Mouse (Mus musculus): ENCODE measurements around the gene Cers2.
"Not testable (repeated sequence)": the region's sequence is repeated elsewhere in the genome, so short reads cannot be mapped to it uniquely, and the experiment has no call there.

Gene Cers2

DNA sequence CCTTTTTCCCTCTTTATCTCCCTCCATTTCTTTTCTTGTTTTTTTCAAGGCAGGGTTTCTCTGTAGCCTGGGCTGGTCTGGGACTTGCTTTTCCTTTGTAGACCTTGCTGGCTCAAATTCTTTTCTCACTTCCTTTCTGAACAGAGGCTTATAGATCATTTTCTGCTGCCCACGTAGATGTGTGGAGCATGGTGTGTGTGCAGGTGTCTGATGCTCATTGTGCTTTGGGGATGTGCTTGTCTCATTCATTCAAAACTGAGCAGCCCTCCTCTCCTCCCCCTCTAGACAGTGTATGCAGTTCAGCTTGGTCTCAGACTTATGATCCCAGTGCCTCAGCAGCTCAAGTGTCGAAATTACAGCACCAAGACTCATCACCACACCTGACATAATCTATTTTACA is 4.5 kb downstream of the Cers2 start:
- Histone ChIP-seq H3K36me3 (ENCODE audit: control insufficient read depth, insufficient read depth, low read length, poor library complexity, severe bottlenecking) (peaks cover 22% of the 10 kb centered on the region), H3K27me3 (ENCODE audit: control insufficient read depth, insufficient read depth, low read length, poor library complexity, severe bottlenecking) (no peaks in the 10 kb centered on the region)
- no peak for DNase-seq (ENCODE audit: low read depth, low spot score)

- no peak for DNase-seq (ENCODE audit: low read depth, low spot score)
- H3K36me3 ChIP-seq (ENCODE audit: control insufficient read depth, insufficient read depth, low read length, poor library complexity, severe bottlenecking) = peaks cover 22% of the 10 kb centered on the region
- no peaks in the 10 kb centered on the region for H3K27me3 ChIP-seq (ENCODE audit: control insufficient read depth, insufficient read depth, low read length, poor library complexity, severe bottlenecking)
Observed at GRCm38 (mm10) chr3:95319701-95320625, 5.4 kb downstream of the Cers2 start.

DNA sequence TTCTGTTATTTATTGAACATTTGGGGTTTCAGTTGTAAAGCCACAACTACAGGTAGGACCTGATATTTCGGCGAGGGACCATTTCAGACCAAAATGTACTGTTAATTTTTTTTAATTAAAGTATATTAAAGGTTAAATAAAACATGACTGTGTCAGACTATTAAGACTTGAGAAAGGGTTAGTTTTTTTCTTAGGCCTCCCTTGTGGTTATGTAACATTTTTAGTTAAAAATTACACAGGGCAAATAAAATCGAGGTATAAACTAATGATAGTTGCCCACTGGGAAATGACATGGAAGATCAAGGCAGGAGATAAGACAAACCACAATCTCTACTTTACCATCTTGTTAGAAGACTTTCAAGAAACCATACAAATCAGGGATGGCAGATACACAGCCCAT is 8.8 kb downstream of the Cers2 start:
- no peaks in the 10 kb centered on the region for H3K27me3 ChIP-seq (ENCODE audit: control insufficient read depth, insufficient read depth, low read length, poor library complexity, severe bottlenecking)
- peaks cover 30% of the 10 kb centered on the region for H3K36me3 ChIP-seq (ENCODE audit: control insufficient read depth, insufficient read depth, low read length, poor library complexity, severe bottlenecking)
- DNase-seq (ENCODE audit: low read depth, low spot score) = no peak

- DNase-seq (ENCODE audit: low read depth, low spot score) = no peak
- H3K27me3 ChIP-seq (ENCODE audit: control insufficient read depth, insufficient read depth, low read length, poor library complexity, severe bottlenecking) = no peaks in the 10 kb centered on the region
- peaks cover 30% of the 10 kb centered on the region for H3K36me3 ChIP-seq (ENCODE audit: control insufficient read depth, insufficient read depth, low read length, poor library complexity, severe bottlenecking)
Observed at GRCm38 (mm10) chr3:95324454-95325144, 10.0 kb downstream of the Cers2 start.

GRCm38 (mm10) chr3:95328803-95329404 is 14.3 kb downstream of the Cers2 start:
- Histone ChIP-seq H3K36me3 (ENCODE audit: control insufficient read depth, insufficient read depth, low read length, poor library complexity, severe bottlenecking) (peaks cover 8% of the 10 kb centered on the region), H3K27me3 (ENCODE audit: control insufficient read depth, insufficient read depth, low read length, poor library complexity, severe bottlenecking) (no peaks in the 10 kb centered on the region)
- no peak for DNase-seq (ENCODE audit: low read depth, low spot score)

DNA sequence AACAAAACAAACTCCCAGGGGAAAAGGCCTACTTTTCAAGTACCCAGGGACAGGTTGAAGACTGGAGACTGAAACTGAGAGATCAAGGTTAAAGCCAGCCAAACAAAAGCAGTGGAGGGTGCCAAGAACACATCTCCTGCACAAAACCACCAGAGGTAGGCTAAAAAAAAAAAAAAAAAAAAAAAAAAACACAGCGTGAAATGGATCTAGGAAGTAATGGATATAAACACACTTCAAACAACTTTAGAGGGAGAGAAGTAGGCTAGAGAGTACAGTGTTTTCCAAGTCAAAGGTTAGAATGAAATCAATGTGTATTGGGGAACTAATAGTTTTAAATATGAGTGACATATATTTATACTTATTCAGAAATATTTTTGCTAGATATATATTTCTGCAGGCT is 16.9 kb downstream of the Cers2 start:
- DNase-seq (ENCODE audit: low read depth, low spot score) = no peak
- Histone ChIP-seq H3K36me3 (ENCODE audit: control insufficient read depth, insufficient read depth, low read length, poor library complexity, severe bottlenecking) (peaks cover 6% of the 10 kb centered on the region), H3K27me3 (ENCODE audit: control insufficient read depth, insufficient read depth, low read length, poor library complexity, severe bottlenecking) (no peaks in the 10 kb centered on the region)

DNA sequence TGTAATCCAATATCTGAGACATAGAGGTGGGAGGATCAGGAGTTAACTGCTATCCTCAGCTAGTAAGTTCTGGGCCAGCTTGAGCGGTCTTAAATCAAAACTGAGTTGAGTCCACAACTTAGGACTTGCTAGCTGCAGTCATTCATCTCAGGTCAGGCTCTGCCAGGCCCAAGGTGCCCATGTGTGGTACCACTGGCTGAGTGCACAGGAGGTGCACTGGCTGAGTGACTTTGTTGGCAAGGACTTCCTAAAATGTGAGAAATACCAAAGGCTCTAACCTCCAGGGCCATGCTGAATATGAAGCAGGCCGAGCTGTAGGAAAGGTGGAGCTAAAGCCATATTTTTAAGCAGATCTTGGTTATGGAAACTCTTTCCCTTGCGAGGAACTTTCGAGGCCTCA is 22.8 kb downstream of the Cers2 start:
- H3K36me3 ChIP-seq (ENCODE audit: control insufficient read depth, insufficient read depth, low read length, poor library complexity, severe bottlenecking) = peaks cover 20% of the 10 kb centered on the region
- DNase-seq (ENCODE audit: low read depth, low spot score) = no peak
- no peaks in the 10 kb centered on the region for H3K27me3 ChIP-seq (ENCODE audit: control insufficient read depth, insufficient read depth, low read length, poor library complexity, severe bottlenecking)

- H3K27me3 ChIP-seq (ENCODE audit: control insufficient read depth, insufficient read depth, low read length, poor library complexity, severe bottlenecking) = no peaks in the 10 kb centered on the region
- no peak for DNase-seq (ENCODE audit: low read depth, low spot score)
- peaks cover 20% of the 10 kb centered on the region for H3K36me3 ChIP-seq (ENCODE audit: control insufficient read depth, insufficient read depth, low read length, poor library complexity, severe bottlenecking)
Observed at GRCm38 (mm10) chr3:95338251-95338650, 23.7 kb downstream of the Cers2 start.

DNA sequence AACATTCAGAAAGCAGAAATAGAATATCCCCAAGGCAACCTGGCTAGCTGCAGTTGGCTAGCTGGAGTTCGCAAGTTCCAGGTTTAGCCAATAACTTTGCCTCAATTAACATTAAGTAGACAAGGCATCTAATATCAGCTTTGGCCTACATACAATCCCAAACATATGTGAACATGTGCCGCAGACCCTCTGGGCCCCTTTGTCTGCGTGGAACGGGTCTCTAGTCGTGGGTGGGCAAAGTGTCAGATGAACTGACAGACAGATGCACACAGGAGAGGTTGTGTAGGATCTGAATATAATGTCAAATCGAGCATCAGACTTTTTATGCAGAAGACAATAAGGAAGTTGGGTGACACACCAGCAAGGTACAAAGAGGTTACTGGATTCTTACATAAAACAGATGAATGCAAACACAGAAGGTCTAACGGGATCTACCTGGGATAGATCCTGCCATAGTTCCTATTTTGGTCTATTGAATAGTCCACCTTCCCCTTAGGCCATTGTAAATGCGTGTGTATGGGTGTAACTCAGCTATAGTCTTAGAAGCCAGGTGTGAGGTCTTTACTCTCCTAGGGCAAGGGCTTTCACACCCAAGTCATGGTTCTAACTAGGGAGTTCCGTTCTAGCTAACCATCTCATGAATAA is 28.9 kb downstream of the Cers2 start:
- not testable (repeated sequence) for DNase-seq (ENCODE audit: low read depth, low spot score); H3K27me3 ChIP-seq (ENCODE audit: control insufficient read depth, insufficient read depth, low read length, poor library complexity, severe bottlenecking)
- peaks cover 26% of the 10 kb centered on the region for H3K36me3 ChIP-seq (ENCODE audit: control insufficient read depth, insufficient read depth, low read length, poor library complexity, severe bottlenecking)

- Histone ChIP-seq H3K27me3 (ENCODE audit: control insufficient read depth, insufficient read depth, low read length, poor library complexity, severe bottlenecking) (no peaks in the 10 kb centered on the region), H3K36me3 (ENCODE audit: control insufficient read depth, insufficient read depth, low read length, poor library complexity, severe bottlenecking) (peaks cover 8% of the 10 kb centered on the region)
- DNase-seq (ENCODE audit: low read depth, low spot score) = no peak
Observed at GRCm38 (mm10) chr3:95346454-95346853, 31.9 kb downstream of the Cers2 start.

DNA sequence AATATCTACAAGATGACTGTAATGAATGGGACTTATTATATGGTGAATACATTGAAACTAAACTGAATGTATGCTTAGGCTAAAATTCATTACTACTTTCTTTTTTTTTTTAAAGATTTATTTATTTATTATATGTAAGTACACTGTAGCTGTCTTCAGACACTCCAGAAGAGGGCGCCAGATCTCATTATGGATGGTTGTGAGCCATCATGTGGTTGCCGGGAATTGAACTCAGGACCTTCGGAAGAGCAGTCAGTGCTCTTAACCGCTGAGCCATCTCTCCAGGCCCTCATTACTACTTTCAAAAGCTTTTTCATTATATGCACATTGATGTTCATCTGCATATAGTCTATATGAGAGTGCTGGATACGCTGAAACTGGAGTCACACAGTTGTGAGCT is 33.8 kb downstream of the Cers2 start:
- not testable (repeated sequence) for H3K36me3 ChIP-seq (ENCODE audit: control insufficient read depth, insufficient read depth, low read length, poor library complexity, severe bottlenecking); H3K27me3 ChIP-seq (ENCODE audit: control insufficient read depth, insufficient read depth, low read length, poor library complexity, severe bottlenecking); DNase-seq (ENCODE audit: low read depth, low spot score)

DNA sequence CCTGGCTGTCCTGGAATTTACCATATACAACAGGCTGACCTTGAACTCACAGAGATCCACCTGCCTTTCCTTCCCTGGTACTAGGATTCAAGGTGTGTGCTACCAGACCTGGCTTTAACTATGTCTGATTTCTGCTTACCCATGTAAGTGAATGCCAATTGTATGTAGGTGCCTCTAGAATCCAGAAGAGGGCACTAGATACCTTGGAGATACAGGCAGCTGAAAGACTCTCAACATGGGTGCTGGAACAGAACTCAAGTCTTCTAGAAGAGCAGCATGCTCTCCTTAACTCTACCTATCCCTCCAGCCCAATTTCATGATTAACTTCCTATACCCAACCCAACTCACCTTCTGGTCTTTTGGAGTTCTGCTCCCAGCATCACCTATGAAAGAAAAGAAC is 34.9 kb downstream of the Cers2 start:
- DNase-seq (ENCODE audit: low read depth, low spot score) = peak; percentile 73
- H3K27me3 ChIP-seq (ENCODE audit: control insufficient read depth, insufficient read depth, low read length, poor library complexity, severe bottlenecking) = no peaks in the 10 kb centered on the region

DNA sequence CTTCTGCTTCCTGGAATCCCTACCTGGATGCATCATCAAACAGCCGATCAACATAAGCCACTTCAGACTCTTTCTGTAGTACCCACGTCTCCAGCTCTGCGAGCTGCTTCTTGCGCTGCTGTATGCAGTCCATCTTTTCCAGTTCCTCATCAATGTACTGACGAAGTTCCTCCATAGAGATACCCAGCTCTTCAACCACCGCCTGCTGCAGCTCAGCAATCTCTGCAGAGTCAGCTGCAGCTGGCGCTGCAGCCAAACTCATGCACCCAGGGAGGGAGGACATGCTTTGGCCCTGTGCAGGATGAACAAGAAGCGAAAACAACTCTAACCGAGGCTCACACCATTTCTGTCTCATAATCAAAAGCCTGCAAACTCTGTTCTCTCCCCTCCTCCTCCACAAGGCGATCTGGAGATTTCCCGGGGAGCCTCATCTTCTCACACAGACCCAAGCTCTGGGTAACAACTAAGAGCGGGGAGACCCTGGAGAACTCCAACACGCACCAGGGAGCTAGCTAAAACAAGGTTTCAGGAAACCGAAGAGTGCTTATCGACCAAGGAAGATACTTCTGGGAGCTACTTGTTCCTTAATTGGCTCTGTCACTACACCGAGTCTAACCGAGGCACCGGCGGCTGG is 41.4 kb downstream of the Cers2 start:
- not testable (repeated sequence) for H3K36me3 ChIP-seq (ENCODE audit: control insufficient read depth, insufficient read depth, low read length, poor library complexity, severe bottlenecking); H3K27me3 ChIP-seq (ENCODE audit: control insufficient read depth, insufficient read depth, low read length, poor library complexity, severe bottlenecking); DNase-seq (ENCODE audit: low read depth, low spot score)

More for the DNA sequence above, 34.9 kb downstream of the Cers2 start:
- peaks cover 8% of the 10 kb centered on the region; the same call in 1 of the 2 replicates for H3K36me3 ChIP-seq (ENCODE audit: control insufficient read depth, insufficient read depth, low read length, poor library complexity, severe bottlenecking)

- not testable (repeated sequence) for H3K36me3 ChIP-seq (ENCODE audit: control insufficient read depth, insufficient read depth, low read length, poor library complexity, severe bottlenecking); H3K27me3 ChIP-seq (ENCODE audit: control insufficient read depth, insufficient read depth, low read length, poor library complexity, severe bottlenecking)
- peak; percentile 92 for DNase-seq (ENCODE audit: low read depth, low spot score)
Observed at GRCm38 (mm10) chr3:95356701-95357449, 42.3 kb downstream of the Cers2 start, which contains the start of gene Setdb1. Gene Setdb1 (minus strand): TSS chr3:95357202.
